Mouse (Mus musculus): ENCODE results near the gene AL732309.1. TPM values are rescaled to one million over a fixed set of nuclear protein-coding genes. Genes with fewer than 3 reads are reported as not detected.

AL732309.1 gene
- polyA plus RNA-seq, 1 experiment from 2014 or later, result 9.0 TPM

GRCm38 (mm10) chr2:25243342-25243741 is 3.3 kb downstream of the AL732309.1 start:
- Histone ChIP-seq H3K4me3 (replicated peaks; ENCODE audit: low read length) (peak overlapping the region; percentile 71), H3K9ac (replicated peaks; ENCODE audit: low read depth, low read length) (peak overlapping the region; percentile 73), H3K4me1 (replicated peaks; ENCODE audit: control insufficient read depth, insufficient read depth, low read length) (peaks cover 30% of the 10 kb centered on the region), H3K36me3 (ENCODE audit: control insufficient read depth, insufficient read depth) (no peaks in the 10 kb centered on the region), H3K27me3 (replicated peaks; ENCODE audit: control insufficient read depth, insufficient read depth, low read length) (no peaks in the 10 kb centered on the region), H3K9me3 (ENCODE audit: control insufficient read depth, low read length) (no peaks in the 10 kb centered on the region), H3K27ac (ENCODE audit: low read length) (no peak overlapping the region), H3K4me2 (ENCODE audit: low read length) (peak overlapping the region; percentile 67)
- 79% methylated on average over 8 of the region's 8 CpGs for WGBS
- ATAC-seq, result no peak

- H3K27me3 ChIP-seq (replicated peaks; ENCODE audit: control insufficient read depth, insufficient read depth, low read length), result no peaks in the 10 kb centered on the region
- WGBS, result 0% methylated on average over 59 of the region's 59 CpGs
These were observed 4.6 kb downstream of the AL732309.1 start, which contains the start of the genes Rnf208 and Cysrt1 for GRCm38 (mm10) chr2:25242101-25242506. Gene Rnf208 (plus strand): TSS chr2:25242255. Gene Cysrt1 (minus strand): TSS chr2:25242452.

GRCm38 (mm10) chr2:25241438-25241775 is 5.3 kb downstream of the AL732309.1 start:
- Histone ChIP-seq H3K4me1 (replicated peaks; ENCODE audit: control insufficient read depth, insufficient read depth, low read length) (peaks cover 30% of the 10 kb centered on the region), H3K4me2 (ENCODE audit: low read length) (peak overlapping the region; percentile 67), H3K4me3 (replicated peaks; ENCODE audit: low read length) (peak overlapping the region; percentile 71), H3K9me3 (ENCODE audit: control insufficient read depth, low read length) (no peaks in the 10 kb centered on the region), H3K36me3 (ENCODE audit: control insufficient read depth, insufficient read depth) (no peaks in the 10 kb centered on the region), H3K27ac (ENCODE audit: low read length) (peak overlapping the region; percentile 73), H3K27me3 (replicated peaks; ENCODE audit: control insufficient read depth, insufficient read depth, low read length) (no peaks in the 10 kb centered on the region), H3K9ac (replicated peaks; ENCODE audit: low read depth, low read length) (peak overlapping the region; percentile 73)
- 12% methylated on average over 6 of the region's 6 CpGs for WGBS
- peak; percentile 11 for ATAC-seq

More at GRCm38 (mm10) chr2:25242101-25242506, 4.6 kb downstream of the AL732309.1 start, which contains the start of the genes Rnf208 and Cysrt1:
- H3K27ac ChIP-seq (ENCODE audit: low read length), result peak within 1 kb of the TSS; percentile 73
- peak within 1 kb of the TSS; percentile 71 for H3K4me3 ChIP-seq (replicated peaks; ENCODE audit: low read length)
- H3K4me1 ChIP-seq (replicated peaks; ENCODE audit: control insufficient read depth, insufficient read depth, low read length), result peaks cover 30% of the 10 kb centered on the region
- peak; percentile 69 for ATAC-seq
- peak within 1 kb of the TSS; percentile 73 for H3K9ac ChIP-seq (replicated peaks; ENCODE audit: low read depth, low read length)
- peak within 1 kb of the TSS; percentile 67 for H3K4me2 ChIP-seq (ENCODE audit: low read length)
- no peaks in the 10 kb centered on the region for H3K36me3 ChIP-seq (ENCODE audit: control insufficient read depth, insufficient read depth)
- no peaks in the 10 kb centered on the region for H3K9me3 ChIP-seq (ENCODE audit: control insufficient read depth, low read length)

- Histone ChIP-seq H3K27me3 (replicated peaks; ENCODE audit: control insufficient read depth, insufficient read depth, low read length) (no peaks in the 10 kb centered on the region), H3K27ac (ENCODE audit: low read length) (peak overlapping the region; percentile 73), H3K9ac (replicated peaks; ENCODE audit: low read depth, low read length) (peak overlapping the region; percentile 73), H3K36me3 (ENCODE audit: control insufficient read depth, insufficient read depth) (no peaks in the 10 kb centered on the region), H3K4me2 (ENCODE audit: low read length) (peak overlapping the region; percentile 67), H3K4me1 (replicated peaks; ENCODE audit: control insufficient read depth, insufficient read depth, low read length) (peaks cover 30% of the 10 kb centered on the region), H3K9me3 (ENCODE audit: control insufficient read depth, low read length) (no peaks in the 10 kb centered on the region), H3K4me3 (replicated peaks; ENCODE audit: low read length) (peak overlapping the region; percentile 71)
- WGBS, result under 1% methylated on average over 29 of the region's 29 CpGs
- ATAC-seq, result peak; percentile 86
These were observed 5.8 kb downstream of the AL732309.1 start for GRCm38 (mm10) chr2:25240723-25241437.

- ATAC-seq, result peak; percentile 11
- Histone ChIP-seq H3K27me3 (replicated peaks; ENCODE audit: control insufficient read depth, insufficient read depth, low read length) (no peaks in the 10 kb centered on the region), H3K4me3 (replicated peaks; ENCODE audit: low read length) (peak overlapping the region; percentile 71), H3K36me3 (ENCODE audit: control insufficient read depth, insufficient read depth) (no peaks in the 10 kb centered on the region), H3K9ac (replicated peaks; ENCODE audit: low read depth, low read length) (no peak overlapping the region; the same call in 1 of the 2 replicates), H3K9me3 (ENCODE audit: control insufficient read depth, low read length) (no peaks in the 10 kb centered on the region), H3K4me1 (replicated peaks; ENCODE audit: control insufficient read depth, insufficient read depth, low read length) (peaks cover 30% of the 10 kb centered on the region), H3K4me2 (ENCODE audit: low read length) (peak overlapping the region; percentile 67), H3K27ac (ENCODE audit: low read length) (peak overlapping the region; percentile 73; the same call in 1 of the 2 replicates)
- WGBS, result 49% methylated on average over 8 of the region's 8 CpGs
These were observed 6.4 kb downstream of the AL732309.1 start for GRCm38 (mm10) chr2:25240310-25240709.

GRCm38 (mm10) chr2:25239766-25240165 is 6.9 kb downstream of the AL732309.1 start:
- no peak for ATAC-seq
- no peaks in the 10 kb centered on the region for H3K9me3 ChIP-seq (ENCODE audit: control insufficient read depth, low read length)
- H3K4me3 ChIP-seq (replicated peaks; ENCODE audit: low read length), result no peak overlapping the region

GRCm38 (mm10) chr2:25238106-25238505 is 8.6 kb downstream of the AL732309.1 start:
- Histone ChIP-seq H3K4me3 (replicated peaks; ENCODE audit: low read length) (no peak overlapping the region), H3K4me1 (replicated peaks; ENCODE audit: control insufficient read depth, insufficient read depth, low read length) (peaks cover 23% of the 10 kb centered on the region), H3K4me2 (ENCODE audit: low read length) (no peak overlapping the region), H3K27me3 (replicated peaks; ENCODE audit: control insufficient read depth, insufficient read depth, low read length) (peaks cover 2% of the 10 kb centered on the region; the same call in 1 of the 2 replicates), H3K9me3 (ENCODE audit: control insufficient read depth, low read length) (no peaks in the 10 kb centered on the region), H3K27ac (ENCODE audit: low read length) (no peak overlapping the region), H3K36me3 (ENCODE audit: control insufficient read depth, insufficient read depth) (no peaks in the 10 kb centered on the region), H3K9ac (replicated peaks; ENCODE audit: low read depth, low read length) (no peak overlapping the region)
- no peak for ATAC-seq

More at GRCm38 (mm10) chr2:25239766-25240165, 6.9 kb downstream of the AL732309.1 start:
- 89% methylated on average over 3 of the region's 3 CpGs for WGBS
- H3K4me1 ChIP-seq (replicated peaks; ENCODE audit: control insufficient read depth, insufficient read depth, low read length), result peaks cover 30% of the 10 kb centered on the region
- no peak overlapping the region for H3K9ac ChIP-seq (replicated peaks; ENCODE audit: low read depth, low read length)
- H3K27ac ChIP-seq (ENCODE audit: low read length), result no peak overlapping the region
- H3K36me3 ChIP-seq (ENCODE audit: control insufficient read depth, insufficient read depth), result no peaks in the 10 kb centered on the region
- H3K27me3 ChIP-seq (replicated peaks; ENCODE audit: control insufficient read depth, insufficient read depth, low read length), result no peaks in the 10 kb centered on the region
- H3K4me2 ChIP-seq (ENCODE audit: low read length), result no peak overlapping the region

- Histone ChIP-seq H3K27me3 (replicated peaks; ENCODE audit: control insufficient read depth, insufficient read depth, low read length) (peaks cover 2% of the 10 kb centered on the region; the same call in 1 of the 2 replicates), H3K36me3 (ENCODE audit: control insufficient read depth, insufficient read depth) (no peaks in the 10 kb centered on the region), H3K27ac (ENCODE audit: low read length) (no peak overlapping the region), H3K9me3 (ENCODE audit: control insufficient read depth, low read length) (no peaks in the 10 kb centered on the region), H3K4me1 (replicated peaks; ENCODE audit: control insufficient read depth, insufficient read depth, low read length) (peaks cover 17% of the 10 kb centered on the region), H3K4me3 (replicated peaks; ENCODE audit: low read length) (no peak overlapping the region), H3K4me2 (ENCODE audit: low read length) (no peak overlapping the region), H3K9ac (replicated peaks; ENCODE audit: low read depth, low read length) (no peak overlapping the region)
- no peak for ATAC-seq
- 74% methylated on average over 4 of the region's 4 CpGs for WGBS
These were observed 9.1 kb downstream of the AL732309.1 start for GRCm38 (mm10) chr2:25237522-25237921.

GRCm38 (mm10) chr2:25236614-25237013 is 10.0 kb downstream of the AL732309.1 start, which contains the start of gene Rnf224:
Gene Rnf224 (minus strand): TSS chr2:25236787.
- H3K27ac ChIP-seq (ENCODE audit: low read length), result no peak within 1 kb of the TSS
- no peak for ATAC-seq
- H3K4me3 ChIP-seq (replicated peaks; ENCODE audit: low read length), result no peak within 1 kb of the TSS
- no peak within 1 kb of the TSS for H3K4me2 ChIP-seq (ENCODE audit: low read length)
- H3K9me3 ChIP-seq (ENCODE audit: control insufficient read depth, low read length), result no peaks in the 10 kb centered on the region
- no peaks in the 10 kb centered on the region for H3K36me3 ChIP-seq (ENCODE audit: control insufficient read depth, insufficient read depth)
- no peak within 1 kb of the TSS for H3K9ac ChIP-seq (replicated peaks; ENCODE audit: low read depth, low read length)
- H3K27me3 ChIP-seq (replicated peaks; ENCODE audit: control insufficient read depth, insufficient read depth, low read length), result peaks cover 2% of the 10 kb centered on the region; the same call in 1 of the 2 replicates
- H3K4me1 ChIP-seq (replicated peaks; ENCODE audit: control insufficient read depth, insufficient read depth, low read length), result peaks cover 15% of the 10 kb centered on the region
- 44% methylated on average over 8 of the region's 8 CpGs for WGBS

All from forebrain, embryonic 16.5 days (tissue).